Mouse (Mus musculus) left cerebral cortex, postnatal 14 days (tissue): ENCODE results near the gene Zbtb37. TPM values are rescaled to one million over a fixed set of nuclear protein-coding genes. Genes with fewer than 3 reads are reported as not detected.
"Not testable (repeated sequence)": the region's sequence is repeated elsewhere in the genome, so short reads cannot be mapped to it uniquely, and the experiment has no call there.

Experiments used
- DNase-seq, 2 experiments: peaks; one replicate each; pipeline ENCODE4 v3.0.0; 2021 to 2022; ENCODE audit warnings: low spot score in 2 of 2, mixed read lengths in 1 of 2
- intact Hi-C: fragments of 180-260 bp; cut with DNase I; formaldehyde crosslinking; loops from one replicate; pipeline ENCODE4 v1.15.1; 2025
- total RNA-seq, 2 experiments: library from RNA; stranded (reverse); gene quantifications; 2 replicates each; pipeline ENCODE4 v1.2.3; 2021

Gene Zbtb37
- total RNA-seq, 2 experiments from 2014 or later, result 11.4 to 14.9 TPM

- DNase-seq, result peak; percentile 19 to 21
- intact Hi-C loops, result loop anchor here (5.0 to 10.0 kb wide), 2 partner anchors 36 to 291 kb away; partner anchors contain the start of genes Cenpl and Dars2
Observed at GRCm38 (mm10) chr1:161035786-161036404, 1.2 kb upstream of the Zbtb37 start.

- DNase-seq, result peak; percentile 41 to 79
- intact Hi-C loops, result loop anchor here (5.0 to 10.0 kb wide), 2 partner anchors 37 to 291 kb away; partner anchors contain the start of genes Cenpl and Dars2
Observed at GRCm38 (mm10) chr1:161035281-161035785, 684 bp upstream of the Zbtb37 start.

GRCm38 (mm10) chr1:161033856-161034434 lies 704 bp downstream of the Zbtb37 start:
- DNase-seq, result no peak
- intact Hi-C loops, result loop anchor here (10.0 kb wide), 1 partner anchor 289 kb away; no protein-coding TSS in a partner anchor

GRCm38 (mm10) chr1:161032345-161032744 lies 2.3 kb downstream of the Zbtb37 start:
- no peak for DNase-seq
- intact Hi-C loops, result loop anchor here (10.0 kb wide), 1 partner anchor 288 kb away; no protein-coding TSS in a partner anchor

GRCm38 (mm10) chr1:161031881-161032280 lies 2.8 kb downstream of the Zbtb37 start:
- intact Hi-C loops, result loop anchor here (10.0 kb wide), 1 partner anchor 287 kb away; no protein-coding TSS in a partner anchor
- DNase-seq, result no peak

- intact Hi-C loops, result loop anchor here (10.0 kb wide), 1 partner anchor 285 kb away; no protein-coding TSS in a partner anchor
- DNase-seq, result no peak
Observed at GRCm38 (mm10) chr1:161030058-161030457, 4.6 kb downstream of the Zbtb37 start.

- DNase-seq, intact Hi-C loops: not testable (repeated sequence)
Observed at GRCm38 (mm10) chr1:161028427-161028826, 6.2 kb downstream of the Zbtb37 start.

- DNase-seq, result no peak
- intact Hi-C loops, result no loop called here
Observed at GRCm38 (mm10) chr1:161027196-161027595, 7.5 kb downstream of the Zbtb37 start.

GRCm38 (mm10) chr1:161025410-161026210 lies 9.0 kb downstream of the Zbtb37 start:
- DNase-seq, result no peak
- intact Hi-C loops, result no loop called here

- intact Hi-C loops, result no loop called here
- DNase-seq, result no peak
Observed at GRCm38 (mm10) chr1:161020051-161020450, 14.6 kb downstream of the Zbtb37 start.

- intact Hi-C loops, result no loop called here
- DNase-seq, result no peak
Observed at GRCm38 (mm10) chr1:161016378-161016777, 18.3 kb downstream of the Zbtb37 start.

- DNase-seq, result no peak
- intact Hi-C loops, result no loop called here
Observed at GRCm38 (mm10) chr1:161010436-161010835, 24.2 kb downstream of the Zbtb37 start.

GRCm38 (mm10) chr1:161008038-161008437 lies 26.6 kb downstream of the Zbtb37 start:
- intact Hi-C loops, result no loop called here
- no peak for DNase-seq

GRCm38 (mm10) chr1:161006471-161006870 lies 28.2 kb downstream of the Zbtb37 start:
- no peak for DNase-seq
- intact Hi-C loops, result no loop called here

- intact Hi-C loops, result no loop called here
- DNase-seq, result no peak
Observed at GRCm38 (mm10) chr1:161005526-161005925, 29.1 kb downstream of the Zbtb37 start.

GRCm38 (mm10) chr1:161004942-161005341 lies 29.7 kb downstream of the Zbtb37 start:
- intact Hi-C loops, result no loop called here
- no peak for DNase-seq

GRCm38 (mm10) chr1:160993851-160994250 lies 40.8 kb downstream of the Zbtb37 start:
- intact Hi-C loops, result no loop called here
- no peak for DNase-seq

- DNase-seq, result no peak
- intact Hi-C loops, result no loop called here
Observed at GRCm38 (mm10) chr1:160989395-160989794, 45.3 kb downstream of the Zbtb37 start.

GRCm38 (mm10) chr1:160986881-160987635 lies 47.6 kb downstream of the Zbtb37 start:
- intact Hi-C loops, result no loop called here
- no peak for DNase-seq
